Mouse (Mus musculus) CH12.LX (cell line): ENCODE measurements around the gene Polh.

ENCODE experiments used
- CHD1 ChIP-seq: IDR thresholded peaks from 2 replicates; pipeline ENCODE4 v1.6.1; 2012; ENCODE audit warnings: low read depth, low read length, improper control_type of control experiment, inconsistent platforms
- CHD2 ChIP-seq: IDR thresholded peaks from 2 replicates; pipeline ENCODE4 v1.6.1; 2011; ENCODE audit warnings: low read length, improper control_type of control experiment
- CTCF ChIP-seq, 2 experiments: IDR thresholded peaks in 1 of 2; conservative IDR thresholded peaks in 1 of 2; 2 replicates each; pipeline ENCODE4 v1.5.1; 2011 to 2012; ENCODE audit warnings: low read depth in 2 of 2, low read length in 2 of 2, improper control_type of control experiment in 1 of 2, inconsistent platforms in 1 of 2, mild to moderate bottlenecking in 1 of 2, moderate library complexity in 1 of 2
- E2F4 ChIP-seq: IDR thresholded peaks from 2 replicates; pipeline ENCODE4 v1.6.1; 2011; ENCODE audit warnings: low read depth, low read length, improper control_type of control experiment; ENCODE audit not compliant: insufficient replicate concordance
- EP300 ChIP-seq: IDR thresholded peaks from 2 replicates; pipeline ENCODE4 v1.6.1; 2011; ENCODE audit warnings: low read length, improper control_type of control experiment
- JUND ChIP-seq: conservative IDR thresholded peaks from 2 replicates; pipeline ENCODE4 v1.6.1; 2011; ENCODE audit warnings: low read depth, low read length, improper control_type of control experiment
- KAT2A ChIP-seq: IDR thresholded peaks from 2 replicates; pipeline ENCODE4 v1.6.1; 2012; ENCODE audit warnings: low read length, improper control_type of control experiment, inconsistent platforms; ENCODE audit not compliant: insufficient replicate concordance
- MAX ChIP-seq: IDR thresholded peaks from 2 replicates; pipeline ENCODE4 v1.6.1; 2011; ENCODE audit warnings: low read length, improper control_type of control experiment
- POLR2A ChIP-seq: IDR thresholded peaks from 2 replicates; pipeline ENCODE4 v1.6.1; 2011; ENCODE audit warnings: low read depth, mild to moderate bottlenecking, improper control_type of control experiment, low read length
- TCF12 ChIP-seq: IDR thresholded peaks from 2 replicates; pipeline ENCODE4 v1.6.1; 2014; ENCODE audit warnings: low read depth, mild to moderate bottlenecking, inconsistent platforms, low read length, improper control_type of control experiment

DNA sequence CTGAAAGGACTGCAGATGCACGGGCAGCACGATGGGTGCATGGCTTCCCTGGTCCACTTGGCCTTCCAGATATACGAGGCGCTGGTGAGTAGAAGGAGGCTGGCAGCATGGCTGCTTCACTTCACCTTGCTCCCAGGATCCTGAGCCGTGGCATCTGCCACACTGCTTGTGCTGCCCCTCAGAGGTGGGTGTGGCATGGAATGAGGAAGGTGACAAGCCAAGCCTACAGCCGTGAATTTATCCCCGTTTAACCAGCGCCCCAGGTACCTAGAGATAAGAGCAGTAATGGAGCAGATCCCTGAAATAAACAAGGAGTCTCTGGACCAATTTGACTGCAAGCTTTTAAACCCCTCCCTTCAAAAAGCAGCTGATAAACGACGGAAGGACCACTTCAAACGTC lies 39.0 kb upstream of the Polh start:
- TF ChIP-seq POLR2A, result no peak
- no peak for TF ChIP-seq JUND
- no peak for TF ChIP-seq E2F4
- no peak for TF ChIP-seq CTCF (conservative IDR thresholded peaks at IDR 0.05 in 1 of 2, IDR thresholded peaks at IDR 0.05 in 1 of 2; ENCODE audit: low read depth in 2 of 2, low read length in 2 of 2)
- TF ChIP-seq CHD1, result no peak
- no peak for TF ChIP-seq CHD2
- no peak for TF ChIP-seq TCF12
- TF ChIP-seq MAX, result no peak
- no peak for TF ChIP-seq KAT2A
- TF ChIP-seq EP300, result no peak
